Mouse (Mus musculus): ENCODE data around the gene Gys1. TPM values are rescaled to one million over a fixed set of nuclear protein-coding genes. Genes with fewer than 3 reads are reported as not detected.
"Not testable (repeated sequence)": the region's sequence is repeated elsewhere in the genome, so short reads cannot be mapped to it uniquely, and the experiment has no call there.

Gys1 gene
- 45.2 and 46.2 TPM in 2 replicates for polyA plus RNA-seq (2016; fragmentation: Nextera tagmentation; extraction: Ambion mirVana)

- Histone ChIP-seq H3K9me3 (no peaks in the 10 kb centered on the region), H3K27me3 (no peaks in the 10 kb centered on the region), H3K27ac (peak within 1 kb of the TSS; percentile 90), H3K4me2 (peak within 1 kb of the TSS; percentile 95), H3K4me3 (replicated peaks) (peak within 1 kb of the TSS; percentile 87), H3K9ac (replicated peaks) (peak within 1 kb of the TSS; percentile 84), H3K4me1 (replicated peaks) (peaks cover 43% of the 10 kb centered on the region), H3K36me3 (peaks cover 31% of the 10 kb centered on the region)
- WGBS, result under 1% methylated on average over 45 of the region's 45 CpGs
- ATAC-seq (ENCODE audit: insufficient number of reproducible peaks, insufficient read depth, low FRiP score, low TSS enrichment, low read depth), result peak; percentile 94
These were observed at the start of gene Gys1 for GRCm38 (mm10) chr7:45434203-45435015. Gene Gys1, plus strand, starts transcription at chr7:45434844.

- ATAC-seq (ENCODE audit: insufficient number of reproducible peaks, insufficient read depth, low FRiP score, low TSS enrichment, low read depth), result no peak
- no peaks in the 10 kb centered on the region for H3K9me3 ChIP-seq
- H3K4me3 ChIP-seq (replicated peaks), result no peak overlapping the region
- peaks cover 99% of the 10 kb centered on the region for H3K36me3 ChIP-seq
- no peaks in the 10 kb centered on the region for H3K4me1 ChIP-seq (replicated peaks)
- H3K4me2 ChIP-seq, result no peak overlapping the region
- 82% methylated on average over 3 of the region's 3 CpGs for WGBS
- H3K9ac ChIP-seq (replicated peaks), result no peak overlapping the region
- no peaks in the 10 kb centered on the region for H3K27me3 ChIP-seq
- no peak overlapping the region for H3K27ac ChIP-seq
These were observed 48.6 kb upstream of the Gys1 start for GRCm38 (mm10) chr7:45386077-45386476.

DNA sequence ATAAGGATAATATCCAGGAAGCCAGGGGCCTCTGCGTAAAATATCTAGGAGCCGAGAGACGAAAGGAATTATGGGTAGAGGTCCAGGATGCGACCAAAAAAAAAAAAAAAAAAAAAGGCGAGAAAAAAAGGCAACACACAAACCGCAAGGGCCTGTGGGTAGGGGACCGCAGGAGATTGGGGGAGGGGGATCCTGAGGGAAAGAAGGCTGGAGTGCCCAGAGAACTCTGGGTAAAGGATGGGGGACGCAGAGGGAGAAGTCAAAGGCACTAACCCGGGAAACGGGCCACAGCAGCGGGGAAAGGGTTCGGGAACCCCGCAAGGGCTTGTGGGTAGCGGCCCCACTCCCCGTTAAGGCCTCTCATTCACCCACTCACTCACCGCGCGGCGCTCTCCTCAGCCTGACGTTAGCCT lies 39.5 kb upstream of the Gys1 start:
- peaks cover 16% of the 10 kb centered on the region for H3K4me1 ChIP-seq (replicated peaks)
- peak overlapping the region; percentile 86 for H3K4me3 ChIP-seq (replicated peaks)
- H3K4me2 ChIP-seq, result peak overlapping the region; percentile 98
- no peaks in the 10 kb centered on the region for H3K9me3 ChIP-seq
- H3K9ac ChIP-seq (replicated peaks), result peak overlapping the region; percentile 96
- under 1% methylated on average over 20 of the region's 20 CpGs for WGBS
- H3K27ac ChIP-seq, result peak overlapping the region; percentile 100
- peak; percentile 67 for ATAC-seq (ENCODE audit: insufficient number of reproducible peaks, insufficient read depth, low FRiP score, low TSS enrichment, low read depth)
- H3K27me3 ChIP-seq, result no peaks in the 10 kb centered on the region
- peaks cover 37% of the 10 kb centered on the region for H3K36me3 ChIP-seq

- H3K36me3 ChIP-seq, result peaks cover 31% of the 10 kb centered on the region
- H3K27ac ChIP-seq, result peak within 1 kb of the TSS; percentile 100
- H3K4me2 ChIP-seq, result peak within 1 kb of the TSS; percentile 98
- no peaks in the 10 kb centered on the region for H3K9me3 ChIP-seq
- no peaks in the 10 kb centered on the region for H3K27me3 ChIP-seq
- peak within 1 kb of the TSS; percentile 86 for H3K4me3 ChIP-seq (replicated peaks)
- H3K4me1 ChIP-seq (replicated peaks), result peaks cover 16% of the 10 kb centered on the region
- peak within 1 kb of the TSS; percentile 96 for H3K9ac ChIP-seq (replicated peaks)
- WGBS, result under 1% methylated on average over 60 of the region's 60 CpGs
- peak; percentile 96 for ATAC-seq (ENCODE audit: insufficient number of reproducible peaks, insufficient read depth, low FRiP score, low TSS enrichment, low read depth)
These were observed 38.9 kb upstream of the Gys1 start, which contains the start of gene Snrnp70 for GRCm38 (mm10) chr7:45395578-45396336. Gene Snrnp70, minus strand, starts transcription at chr7:45395742.

DNA sequence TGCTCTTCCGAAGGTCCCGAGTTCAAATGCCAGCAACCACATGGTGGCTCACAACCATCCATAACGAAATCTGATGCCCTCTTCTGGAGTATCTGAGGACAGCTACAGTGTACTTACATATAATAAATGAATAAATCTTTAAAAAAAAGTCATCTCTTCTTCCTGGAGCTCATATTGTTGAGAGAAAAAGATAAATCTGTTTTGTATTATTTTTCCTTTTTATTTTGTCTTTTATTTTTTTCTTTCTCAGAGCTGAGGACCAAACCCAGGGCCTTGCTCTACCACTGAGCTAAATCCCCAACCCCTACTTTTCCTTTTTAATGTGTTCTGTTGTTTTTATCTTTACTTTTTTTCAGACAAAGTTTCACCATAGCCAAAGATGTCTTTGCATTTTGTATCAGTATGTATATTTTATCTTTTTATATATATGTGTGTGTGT lies 38.3 kb upstream of the Gys1 start:
- Histone ChIP-seq H3K27ac (peak overlapping the region; percentile 81), H3K36me3 (peaks cover 26% of the 10 kb centered on the region), H3K4me2 (peak overlapping the region; percentile 57), H3K4me3 (replicated peaks) (peak overlapping the region; percentile 86), H3K4me1 (replicated peaks) (peaks cover 16% of the 10 kb centered on the region)
- not testable (repeated sequence) for H3K27me3 ChIP-seq; H3K9me3 ChIP-seq; H3K9ac ChIP-seq (replicated peaks); ATAC-seq (ENCODE audit: insufficient number of reproducible peaks, insufficient read depth, low FRiP score, low TSS enrichment, low read depth)
- WGBS, result 8% methylated on average over 3 of the region's 3 CpGs

DNA sequence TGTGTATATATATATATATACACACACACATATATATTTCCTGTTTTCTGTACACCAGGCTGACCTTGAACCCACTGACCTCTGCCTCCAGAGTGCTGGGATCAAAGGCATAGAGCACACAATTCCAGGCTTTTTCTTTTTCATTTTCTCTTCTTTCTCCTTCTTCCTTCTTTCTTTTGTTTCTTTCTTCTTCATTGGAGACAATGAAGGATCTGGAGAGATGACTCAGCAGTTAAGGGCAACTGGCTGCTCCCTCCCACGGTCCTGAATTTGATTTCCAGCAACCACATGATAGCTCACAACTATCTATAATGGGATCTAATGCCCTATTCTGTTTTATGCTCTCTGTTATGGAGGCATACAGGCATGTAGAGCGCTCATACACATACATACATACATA lies 37.9 kb upstream of the Gys1 start:
- Histone ChIP-seq H3K27ac (no peak overlapping the region), H3K4me2 (no peak overlapping the region), H3K9me3 (no peaks in the 10 kb centered on the region), H3K9ac (replicated peaks) (no peak overlapping the region), H3K27me3 (no peaks in the 10 kb centered on the region), H3K4me3 (replicated peaks) (no peak overlapping the region), H3K36me3 (peaks cover 22% of the 10 kb centered on the region), H3K4me1 (replicated peaks) (peaks cover 16% of the 10 kb centered on the region)
- ATAC-seq (ENCODE audit: insufficient number of reproducible peaks, insufficient read depth, low FRiP score, low TSS enrichment, low read depth), result no peak
- 74% methylated on average over 2 of the region's 2 CpGs for WGBS

DNA sequence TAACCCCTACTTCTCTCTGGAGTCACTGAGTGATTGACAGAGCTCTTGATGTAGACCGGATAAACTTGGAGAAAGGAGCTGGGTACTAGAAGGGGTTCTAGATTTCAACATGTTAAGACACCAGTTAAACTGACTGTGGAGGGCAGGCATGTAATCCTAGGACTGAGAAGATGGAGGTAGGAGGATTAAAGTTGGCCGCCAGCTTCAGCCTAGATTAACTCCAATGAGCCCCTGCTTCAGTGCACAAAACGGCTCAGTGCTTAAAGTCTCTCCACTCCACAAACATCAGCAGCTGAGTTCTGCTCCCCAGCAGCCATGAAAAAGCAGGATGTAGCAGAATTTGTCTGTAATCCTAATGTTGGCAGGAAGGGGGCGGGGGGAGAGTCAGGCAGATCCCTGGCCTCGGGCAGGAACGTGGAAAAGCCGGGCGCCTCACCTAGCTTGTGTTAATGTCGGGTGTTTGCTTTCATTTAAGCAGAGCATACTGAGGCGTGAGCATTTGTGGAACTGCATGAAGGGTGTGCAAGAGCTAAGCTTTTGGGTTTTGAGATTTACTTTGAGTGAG lies 33.0 kb upstream of the Gys1 start:
- Histone ChIP-seq H3K4me2 (no peak overlapping the region), H3K36me3 (no peaks in the 10 kb centered on the region), H3K27ac (no peak overlapping the region), H3K4me3 (replicated peaks) (no peak overlapping the region), H3K4me1 (replicated peaks) (peaks cover 7% of the 10 kb centered on the region; the same call in 1 of the 2 replicates), H3K9me3 (no peaks in the 10 kb centered on the region), H3K9ac (replicated peaks) (no peak overlapping the region), H3K27me3 (peaks cover 19% of the 10 kb centered on the region)
- 76% methylated on average over 10 of the region's 10 CpGs for WGBS
- no peak for ATAC-seq (ENCODE audit: insufficient number of reproducible peaks, insufficient read depth, low FRiP score, low TSS enrichment, low read depth)

- Histone ChIP-seq H3K9ac (replicated peaks) (no peak overlapping the region), H3K4me1 (replicated peaks) (peaks cover 9% of the 10 kb centered on the region; the same call in 1 of the 2 replicates)
These were observed 30.9 kb upstream of the Gys1 start for GRCm38 (mm10) chr7:45403532-45404261.

DNA sequence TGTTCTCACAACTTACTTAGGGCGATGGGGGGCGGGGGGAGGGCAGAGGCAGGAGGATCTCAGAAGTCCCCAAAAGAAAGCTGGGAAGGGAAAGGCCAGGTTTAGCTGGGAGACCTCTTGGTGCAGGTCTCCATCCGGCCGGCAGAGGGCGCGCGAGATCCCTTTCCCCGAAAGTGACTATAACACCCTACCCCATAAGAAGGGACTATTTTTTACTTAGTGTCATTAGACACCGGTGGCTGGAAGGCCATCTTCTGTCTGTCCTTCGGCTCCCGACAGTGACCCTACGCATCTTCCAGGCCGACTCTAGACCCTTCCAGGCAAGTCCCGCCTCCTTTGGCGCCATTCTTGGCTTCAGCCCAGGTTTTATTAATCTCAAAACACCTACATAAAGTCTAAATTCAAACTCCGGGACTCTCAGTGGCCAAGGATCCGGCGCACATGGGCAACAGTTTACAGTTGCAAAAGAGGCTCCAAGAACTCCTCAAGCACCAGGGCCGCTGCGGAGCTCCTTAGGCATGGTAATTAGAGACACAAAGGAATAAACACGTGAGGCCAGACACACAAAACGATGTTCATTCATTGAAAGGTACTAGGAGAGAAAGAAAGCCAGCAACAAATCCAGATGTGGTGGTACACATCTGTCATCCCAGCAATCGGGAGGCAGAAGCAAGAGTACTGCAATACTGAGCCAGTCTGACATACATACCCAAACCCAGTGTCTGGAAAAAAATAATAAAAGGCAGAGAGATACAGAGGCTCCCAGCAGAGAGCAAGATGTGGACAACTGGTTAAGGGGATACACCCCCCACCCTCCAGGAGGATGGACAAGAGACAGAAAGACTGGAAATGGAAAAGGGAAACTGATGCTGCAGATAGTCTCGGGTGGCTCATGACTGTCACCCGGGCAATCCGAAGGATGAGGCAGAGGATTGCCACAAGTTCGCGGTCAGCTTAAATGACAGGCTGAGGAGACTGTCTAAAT lies 29.3 kb upstream of the Gys1 start, which contains the start of gene Kcna7:
Gene Kcna7, plus strand, starts transcription at position 563 of the 985 bp plus-strand sequence.
- 13% methylated on average over 28 of the region's 28 CpGs for WGBS
- 0 out of 2 replicates have a peak, but pooled peaks cover 5% of the 10 kb centered on the region for H3K9me3 ChIP-seq
- peaks cover 9% of the 10 kb centered on the region; the same call in 1 of the 2 replicates for H3K4me1 ChIP-seq (replicated peaks)
- no peak for ATAC-seq (ENCODE audit: insufficient number of reproducible peaks, insufficient read depth, low FRiP score, low TSS enrichment, low read depth)
- peak within 1 kb of the TSS; percentile 63 for H3K4me2 ChIP-seq
- H3K9ac ChIP-seq (replicated peaks), result peak within 1 kb of the TSS; percentile 56
- H3K36me3 ChIP-seq, result no peaks in the 10 kb centered on the region
- peak within 1 kb of the TSS; percentile 44 for H3K4me3 ChIP-seq (replicated peaks)
- H3K27ac ChIP-seq, result no peak within 1 kb of the TSS
- H3K27me3 ChIP-seq, result peaks cover 57% of the 10 kb centered on the region

More at GRCm38 (mm10) chr7:45403532-45404261, 30.9 kb upstream of the Gys1 start:
- H3K27ac ChIP-seq, result no peak overlapping the region
- H3K36me3 ChIP-seq, result no peaks in the 10 kb centered on the region
- 47% methylated on average over 6 of the region's 6 CpGs for WGBS
- 0 out of 2 replicates have a peak, but pooled peaks cover 5% of the 10 kb centered on the region for H3K9me3 ChIP-seq
- no peak overlapping the region for H3K4me2 ChIP-seq
- H3K4me3 ChIP-seq (replicated peaks), result no peak overlapping the region
- ATAC-seq (ENCODE audit: insufficient number of reproducible peaks, insufficient read depth, low FRiP score, low TSS enrichment, low read depth), result no peak
- H3K27me3 ChIP-seq, result peaks cover 40% of the 10 kb centered on the region
